Mouse (Mus musculus) testis, adult 2 months (tissue): ENCODE data around the gene Slc23a4. TPM values are rescaled to one million over a fixed set of nuclear protein-coding genes. Genes with fewer than 3 reads are reported as not detected.

Source experiments
- H3K27ac ChIP-seq: fragments of 200-500 bp; 2 replicates; pipeline ENCODE4 v1.5.1; 2012; ENCODE audit warnings: low read depth, low read length; ENCODE audit not compliant: control insufficient read depth, insufficient read depth
- H3K27me3 ChIP-seq: fragments of 200-500 bp; 2 replicates; pipeline ENCODE4 v1.6.1; 2012; ENCODE audit warnings: mild to moderate bottlenecking, low read length, moderate library complexity; ENCODE audit not compliant: control insufficient read depth, insufficient read depth
- H3K36me3 ChIP-seq: fragments of 200-500 bp; 2 replicates; pipeline ENCODE4 v1.6.1; 2012; ENCODE audit warnings: mild to moderate bottlenecking, low read length; ENCODE audit not compliant: control insufficient read depth, insufficient read depth
- H3K4me1 ChIP-seq: fragments of 200-500 bp; 2 replicates; pipeline ENCODE4 v1.6.1; 2012; ENCODE audit warnings: low read length; ENCODE audit not compliant: control insufficient read depth, insufficient read depth
- H3K4me3 ChIP-seq: fragments of 200-500 bp; 2 replicates; pipeline ENCODE4 v1.5.1; 2012; ENCODE audit warnings: low read depth, mild to moderate bottlenecking, low read length, moderate library complexity, mixed read lengths; ENCODE audit not compliant: control insufficient read depth
- CTCF ChIP-seq: fragments of 200-500 bp; IDR thresholded peaks from 2 replicates; pipeline ENCODE4 v1.5.1; 2012; ENCODE audit warnings: low read depth, mild to moderate bottlenecking, inconsistent platforms, low read length, moderate library complexity; ENCODE audit not compliant: control insufficient read depth, insufficient read depth, insufficient replicate concordance
- POLR2A ChIP-seq: fragments of 200-500 bp; IDR thresholded peaks from 2 replicates; pipeline ENCODE4 v1.6.1; 2012; ENCODE audit warnings: low read depth, mild to moderate bottlenecking, inconsistent platforms, low read length, moderate library complexity; ENCODE audit not compliant: control insufficient read depth
- polyA plus RNA-seq: library from polyadenylated mRNA; depleted of rRNA; stranded (reverse); fragments of >200 nt; gene quantifications from 2 replicates; pipeline ENCODE4 v1.2.3, GENCODE M21; 2012

The Slc23a4 gene
- polyA plus RNA-seq, 1 experiment, result 0.30 TPM

DNA sequence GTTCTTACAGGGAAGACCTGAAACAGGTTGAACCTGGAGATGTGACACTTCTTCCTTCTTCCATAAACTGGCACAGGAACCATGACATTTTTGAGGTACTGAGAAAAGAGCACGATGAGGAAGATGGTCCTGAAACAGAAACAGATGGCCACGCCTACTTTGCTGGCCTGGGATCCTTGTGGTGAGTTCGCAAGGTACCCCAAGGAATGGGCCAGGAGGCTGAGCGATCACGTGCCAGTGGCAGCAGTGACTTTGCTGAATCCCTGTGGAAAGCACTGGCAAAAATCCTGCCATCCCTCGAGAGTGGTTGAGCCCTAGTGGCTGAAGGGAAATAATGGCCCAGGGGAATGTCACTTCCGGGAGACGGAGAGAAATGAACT is 32.4 kb downstream of the Slc23a4 start:
- no peaks in the 10 kb centered on the region for H3K27me3 ChIP-seq
- H3K27ac ChIP-seq, result no peak overlapping the region
- no peak overlapping the region for H3K4me3 ChIP-seq
- H3K36me3 ChIP-seq, result no peaks in the 10 kb centered on the region
- H3K4me1 ChIP-seq, result peaks cover 5% of the 10 kb centered on the region
- TF ChIP-seq CTCF, result no peak
- no peak for TF ChIP-seq POLR2A

DNA sequence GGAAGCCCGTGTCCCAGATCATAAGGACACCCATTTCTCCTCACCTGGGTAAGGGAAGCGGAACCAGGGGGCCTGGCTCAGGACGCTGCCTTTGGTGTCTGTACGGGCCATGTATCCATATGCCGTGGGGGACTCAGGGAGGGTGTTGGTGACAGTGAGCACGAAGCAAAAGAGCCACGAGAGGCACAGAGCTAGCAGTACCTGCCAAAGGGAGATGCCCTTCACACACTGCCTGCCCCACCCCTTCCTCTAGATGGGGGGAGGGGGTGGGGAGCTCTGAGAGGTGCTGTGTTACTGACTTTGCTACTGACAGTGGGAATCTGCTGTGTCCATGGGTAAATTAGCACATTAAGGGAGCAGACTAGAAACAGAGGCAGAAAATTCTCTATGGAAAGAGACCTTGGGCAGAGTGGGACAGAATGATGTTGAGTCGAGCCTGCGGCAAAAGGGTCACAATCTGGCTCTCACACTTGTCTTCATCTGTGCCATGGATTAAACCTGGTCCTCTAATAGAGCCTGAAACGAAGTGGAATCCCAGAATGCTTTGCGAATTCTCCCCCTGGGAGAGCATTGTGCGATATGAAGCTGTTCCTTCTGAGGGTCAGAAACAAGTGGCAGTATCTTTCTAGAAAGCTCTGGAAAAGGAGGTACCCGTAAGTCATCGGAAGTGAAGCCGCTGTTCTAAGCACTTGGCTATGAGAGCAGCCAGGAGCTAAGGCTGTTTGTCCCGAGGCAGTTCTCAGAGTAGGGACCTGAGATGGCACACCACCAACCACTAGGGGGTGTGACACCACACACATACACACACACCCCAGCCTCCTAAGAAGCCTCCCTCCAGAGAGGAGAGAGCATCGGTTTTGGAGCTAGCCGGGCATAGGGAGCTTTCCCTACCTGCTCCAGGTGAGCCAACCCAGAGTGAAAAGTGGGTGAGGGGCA is 33.0 kb downstream of the Slc23a4 start:
- no peak for TF ChIP-seq POLR2A
- TF ChIP-seq CTCF, result peak; percentile 50; the same call in 1 of the 2 replicates
- peaks cover 5% of the 10 kb centered on the region for H3K4me1 ChIP-seq
- no peaks in the 10 kb centered on the region for H3K36me3 ChIP-seq
- no peak overlapping the region for H3K4me3 ChIP-seq
- no peak overlapping the region for H3K27ac ChIP-seq
- H3K27me3 ChIP-seq, result no peaks in the 10 kb centered on the region

DNA sequence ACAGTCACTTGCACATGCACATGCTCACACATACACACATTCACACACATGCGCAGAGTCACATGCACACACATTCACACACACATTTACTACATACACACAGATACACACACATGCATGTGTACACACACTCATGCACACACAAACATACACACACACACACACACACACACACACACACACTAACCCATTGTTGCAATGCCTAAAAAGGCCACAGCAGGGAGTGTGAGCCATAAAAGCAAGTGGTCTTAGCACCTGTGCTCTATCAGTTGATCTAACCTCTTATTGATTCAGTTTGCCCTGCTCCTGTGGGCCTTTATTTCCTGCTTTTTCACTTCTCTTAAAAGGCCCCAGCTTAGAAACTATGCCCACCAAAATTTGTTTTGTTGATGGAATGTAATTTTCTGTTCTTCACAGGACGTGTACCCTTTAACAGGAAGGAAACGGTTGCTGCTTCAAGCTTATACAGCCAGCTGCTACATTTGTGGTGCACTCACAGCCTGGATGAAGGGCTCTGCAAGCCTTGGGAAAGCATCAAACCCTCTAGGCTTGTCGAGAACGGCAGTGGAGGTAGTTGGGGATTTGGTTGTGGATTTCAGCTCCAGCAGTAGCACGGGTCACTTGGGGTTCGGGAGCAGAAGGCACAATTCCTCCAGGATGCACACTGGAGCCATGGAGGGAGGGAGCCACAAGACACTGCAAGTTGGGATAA is 36.1 kb downstream of the Slc23a4 start:
- no peaks in the 10 kb centered on the region for H3K27me3 ChIP-seq
- H3K27ac ChIP-seq, result no peak overlapping the region
- peaks cover 8% of the 10 kb centered on the region for H3K4me1 ChIP-seq
- TF ChIP-seq POLR2A (no peak), CTCF (no peak)
- H3K36me3 ChIP-seq, result no peaks in the 10 kb centered on the region
- H3K4me3 ChIP-seq, result no peak overlapping the region

DNA sequence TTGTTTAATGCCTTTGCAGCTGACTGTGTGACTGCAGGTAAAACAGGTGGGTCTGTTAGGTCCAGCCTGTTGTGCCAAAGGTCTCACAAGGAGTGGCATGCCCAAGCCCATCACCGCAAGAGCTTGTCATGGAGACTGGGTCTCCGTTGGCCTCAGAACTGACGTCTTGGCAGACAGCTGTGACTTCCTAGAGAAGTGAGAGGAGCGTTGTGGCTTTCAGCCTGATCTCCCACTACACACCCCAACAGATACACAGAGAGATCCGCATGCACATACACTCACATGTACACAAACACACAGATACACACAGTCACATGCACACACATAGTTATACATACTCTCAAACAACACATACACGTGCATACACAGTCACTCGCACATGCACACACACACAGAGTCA is 36.7 kb downstream of the Slc23a4 start:
- Histone ChIP-seq H3K4me3 (no peak overlapping the region), H3K36me3 (no peaks in the 10 kb centered on the region), H3K27me3 (no peaks in the 10 kb centered on the region), H3K4me1 (peaks cover 8% of the 10 kb centered on the region), H3K27ac (no peak overlapping the region)
- no peak for TF ChIP-seq CTCF

DNA sequence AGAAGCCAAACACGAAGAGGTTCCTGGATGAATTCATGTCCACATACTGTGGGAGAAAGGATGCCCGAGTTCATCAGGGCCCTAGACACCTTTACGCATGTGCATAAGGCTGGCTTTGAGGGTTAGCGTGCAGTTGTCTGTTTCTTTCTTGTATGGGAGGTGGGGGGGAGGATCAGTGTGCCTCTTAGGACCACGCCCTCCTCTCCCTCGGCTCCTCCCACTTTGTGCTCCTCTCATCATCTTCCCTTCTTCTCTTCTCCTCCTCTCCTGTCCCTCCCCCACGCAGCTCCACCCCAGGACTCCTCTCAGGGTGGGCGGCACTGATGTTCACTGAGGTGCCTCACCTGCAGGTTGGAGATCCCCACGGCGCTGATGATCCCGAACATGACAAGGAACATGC is 39.7 kb downstream of the Slc23a4 start:
- Histone ChIP-seq H3K27ac (no peak overlapping the region), H3K36me3 (no peaks in the 10 kb centered on the region), H3K4me1 (0 out of 2 replicates have a peak, but pooled peaks cover 3% of the 10 kb centered on the region), H3K27me3 (no peaks in the 10 kb centered on the region), H3K4me3 (no peak overlapping the region)
- TF ChIP-seq POLR2A (no peak), CTCF (no peak)

DNA sequence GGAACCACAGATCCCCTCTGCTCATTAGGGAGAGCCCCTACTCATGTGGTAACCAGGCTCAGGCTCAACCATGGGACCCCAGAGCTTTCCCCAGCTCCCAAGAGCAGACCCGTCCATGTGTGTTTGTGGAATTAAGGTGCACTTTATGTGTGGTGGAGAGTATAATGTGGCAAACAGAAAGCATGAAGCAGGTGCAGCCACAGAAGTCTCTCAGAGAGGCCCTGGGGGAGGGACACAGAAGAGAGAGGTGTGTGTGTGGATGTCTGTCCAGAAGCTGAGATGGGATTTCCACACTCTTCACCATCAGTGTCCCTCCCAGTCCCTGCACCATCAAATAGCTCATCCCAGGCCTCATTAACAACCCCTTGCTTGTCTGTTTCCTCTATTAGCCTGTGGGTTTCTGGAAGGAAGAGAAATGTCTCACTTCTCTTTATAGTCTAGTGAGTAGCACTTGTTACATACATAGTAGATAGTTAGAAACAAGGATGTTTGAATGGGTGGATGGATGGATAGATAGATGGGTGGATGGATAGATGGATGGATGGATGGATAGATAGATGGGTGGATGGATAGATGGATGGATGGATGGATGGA is 41.6 kb downstream of the Slc23a4 start:
- no peak overlapping the region for H3K27ac ChIP-seq
- H3K4me1 ChIP-seq, result 0 out of 2 replicates have a peak, but pooled peaks cover 3% of the 10 kb centered on the region
- H3K27me3 ChIP-seq, result no peaks in the 10 kb centered on the region
- TF ChIP-seq CTCF (no peak), POLR2A (no peak)
- no peaks in the 10 kb centered on the region for H3K36me3 ChIP-seq
- H3K4me3 ChIP-seq, result no peak overlapping the region

DNA sequence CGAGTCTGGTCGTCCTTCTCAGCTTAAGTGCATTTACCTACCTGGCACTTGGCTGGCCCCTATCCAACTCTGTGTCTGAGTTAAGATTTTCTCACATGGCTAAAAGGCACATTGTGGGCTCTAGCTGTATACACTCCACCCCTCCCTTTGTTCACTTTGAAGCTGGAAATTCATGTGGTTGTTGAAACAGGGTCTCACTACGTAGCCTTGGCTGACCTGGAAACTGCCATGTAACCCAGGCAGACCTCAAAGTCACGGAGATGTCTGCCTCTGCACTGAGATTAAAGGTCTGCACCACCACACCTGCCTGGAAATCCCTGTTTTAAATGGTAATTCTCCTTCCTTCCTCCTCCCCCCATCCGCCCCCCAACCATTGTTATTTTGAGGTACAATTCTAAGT is 44.7 kb downstream of the Slc23a4 start:
- Histone ChIP-seq H3K27me3 (no peaks in the 10 kb centered on the region), H3K4me1 (0 out of 2 replicates have a peak, but pooled peaks cover 3% of the 10 kb centered on the region), H3K4me3 (no peak overlapping the region), H3K36me3 (no peaks in the 10 kb centered on the region), H3K27ac (no peak overlapping the region)
- no peak for TF ChIP-seq POLR2A
- no peak for TF ChIP-seq CTCF
